Mouse (Mus musculus): ENCODE data around the gene A030005L19Rik.
"Not testable (repeated sequence)": the region's sequence is repeated elsewhere in the genome, so short reads cannot be mapped to it uniquely, and the experiment has no call there.

Gene A030005L19Rik

GRCm38 (mm10) chr1:82913025-82913424 is at the start of gene A030005L19Rik:
A030005L19Rik (plus strand) TSS chr1:82913325.
- no peak for DNase-seq (ENCODE audit: low spot score)

GRCm38 (mm10) chr1:82870202-82870601 is 42.9 kb upstream of the A030005L19Rik start:
- DNase-seq (ENCODE audit: low spot score): no peak

- no peak for DNase-seq (ENCODE audit: low spot score)
Observed at GRCm38 (mm10) chr1:82879172-82879571, 34.0 kb upstream of the A030005L19Rik start.

GRCm38 (mm10) chr1:82880196-82880595 is 32.9 kb upstream of the A030005L19Rik start:
- DNase-seq (ENCODE audit: low spot score): no peak

- DNase-seq (ENCODE audit: low spot score): no peak
Observed at GRCm38 (mm10) chr1:82893269-82893668, 19.9 kb upstream of the A030005L19Rik start.

GRCm38 (mm10) chr1:82900567-82900966 is 12.6 kb upstream of the A030005L19Rik start:
- DNase-seq (ENCODE audit: low spot score): no peak

GRCm38 (mm10) chr1:82901201-82901600 is 11.9 kb upstream of the A030005L19Rik start:
- DNase-seq (ENCODE audit: low spot score): no peak

GRCm38 (mm10) chr1:82905886-82906285 is 7.2 kb upstream of the A030005L19Rik start:
- DNase-seq (ENCODE audit: low spot score): no peak

GRCm38 (mm10) chr1:82913434-82913833 is 309 bp downstream of the A030005L19Rik start:
- DNase-seq (ENCODE audit: low spot score): not testable (repeated sequence)

- no peak for DNase-seq (ENCODE audit: low spot score)
Observed at GRCm38 (mm10) chr1:82924650-82925049, 11.5 kb downstream of the A030005L19Rik start, which contains the start of gene A030014E15Rik. A030014E15Rik (plus strand) TSS chr1:82924917.

- not testable (repeated sequence) for DNase-seq (ENCODE audit: low spot score)
Observed at GRCm38 (mm10) chr1:82930558-82930957, 17.4 kb downstream of the A030005L19Rik start.

GRCm38 (mm10) chr1:82931326-82931725 is 18.2 kb downstream of the A030005L19Rik start, which contains the start of gene Gm6217:
Gm6217 (minus strand) TSS chr1:82931399.
- DNase-seq (ENCODE audit: low spot score): not testable (repeated sequence)

- no peak for DNase-seq (ENCODE audit: low spot score)
Observed at GRCm38 (mm10) chr1:82938666-82939065, 25.5 kb downstream of the A030005L19Rik start.

GRCm38 (mm10) chr1:82942505-82942904 is 29.4 kb downstream of the A030005L19Rik start:
- DNase-seq (ENCODE audit: low spot score): not testable (repeated sequence)

- DNase-seq (ENCODE audit: low spot score): not testable (repeated sequence)
Observed at GRCm38 (mm10) chr1:82943295-82943694, 30.2 kb downstream of the A030005L19Rik start, which contains the start of gene A030003K21Rik. A030003K21Rik (minus strand) TSS chr1:82943388.

- not testable (repeated sequence) for DNase-seq (ENCODE audit: low spot score)
Observed at GRCm38 (mm10) chr1:82946029-82946428, 32.9 kb downstream of the A030005L19Rik start.

- no peak for DNase-seq (ENCODE audit: low spot score)
Observed at GRCm38 (mm10) chr1:82948601-82949000, 35.5 kb downstream of the A030005L19Rik start.

- DNase-seq (ENCODE audit: low spot score): not testable (repeated sequence)
Observed at GRCm38 (mm10) chr1:82955913-82956312, 42.8 kb downstream of the A030005L19Rik start, which contains the start of gene Gm7544. Gm7544 (minus strand) TSS chr1:82956013.

- no peak for DNase-seq (ENCODE audit: low spot score)
Observed at GRCm38 (mm10) chr1:82959870-82960385, 46.8 kb downstream of the A030005L19Rik start, which contains the start of gene Gm47955. Gm47955 (plus strand) TSS chr1:82960286.
